Mouse (Mus musculus): ENCODE results near the gene Fam20a.
A peak's percentile ranks its signal among the peaks of the same experiment; 100 is the strongest.
"Not testable (repeated sequence)": the region's sequence is repeated elsewhere in the genome, so short reads cannot be mapped to it uniquely, and the experiment has no call there.

Fam20a gene

DNA sequence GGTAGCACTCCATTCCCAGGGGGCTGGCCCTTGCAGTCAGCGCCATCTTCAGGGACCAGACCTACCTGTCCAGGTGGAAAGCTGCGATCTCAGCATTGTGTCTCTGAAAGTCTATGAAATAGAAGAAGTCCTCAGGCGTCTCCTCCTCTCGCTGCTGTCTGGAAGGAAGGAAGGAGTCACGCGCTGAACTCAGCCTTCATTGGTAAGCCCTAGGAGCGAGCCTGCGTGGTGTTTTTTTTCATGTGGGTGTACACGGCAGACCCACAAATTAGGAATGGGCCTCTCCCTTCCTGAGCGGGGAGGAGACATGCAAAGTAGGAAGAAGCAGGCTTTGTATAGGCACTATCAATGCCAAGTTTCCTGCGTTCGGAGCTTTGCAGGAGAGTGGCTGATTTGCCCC is 43.8 kb downstream of the Fam20a start:
- no peak for DNase-seq (ENCODE audit: low spot score)

DNA sequence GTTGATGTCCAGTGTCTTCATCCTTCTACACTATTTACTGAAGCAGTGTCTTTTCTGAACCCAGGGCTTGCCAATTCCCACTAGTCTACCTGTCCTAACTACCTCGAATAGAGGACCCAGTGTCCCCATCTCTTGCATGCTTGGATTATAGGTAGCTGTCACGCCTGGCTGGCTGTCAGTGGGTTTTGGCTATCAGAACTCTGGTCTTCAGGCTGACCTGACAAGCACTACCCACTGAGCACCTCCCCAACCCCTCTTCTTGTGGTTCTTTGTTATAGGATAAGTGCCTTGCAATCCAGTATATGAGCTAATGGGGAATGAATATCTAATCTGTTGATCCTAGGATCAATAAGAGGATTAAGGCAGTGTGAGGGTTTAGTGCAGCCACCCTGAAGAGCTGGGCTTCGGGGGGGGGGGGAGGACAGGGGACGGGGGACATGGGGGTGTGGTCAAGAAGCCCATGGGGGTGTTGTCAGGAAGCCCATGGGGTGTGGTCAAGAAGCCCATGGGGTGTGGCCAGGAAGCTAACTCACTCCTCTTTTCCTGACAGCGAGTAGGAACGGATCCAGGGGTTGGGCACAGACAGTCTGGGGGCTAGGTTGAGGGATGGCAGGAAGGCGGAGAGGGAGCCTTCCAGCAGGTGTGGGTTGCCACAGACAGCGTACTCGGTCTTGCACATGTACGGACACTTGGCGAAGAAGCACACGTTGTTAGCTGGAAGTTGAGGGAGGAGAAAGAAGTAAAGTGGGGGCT is 45.3 kb downstream of the Fam20a start:
- no peak for DNase-seq (ENCODE audit: low spot score)

DNA sequence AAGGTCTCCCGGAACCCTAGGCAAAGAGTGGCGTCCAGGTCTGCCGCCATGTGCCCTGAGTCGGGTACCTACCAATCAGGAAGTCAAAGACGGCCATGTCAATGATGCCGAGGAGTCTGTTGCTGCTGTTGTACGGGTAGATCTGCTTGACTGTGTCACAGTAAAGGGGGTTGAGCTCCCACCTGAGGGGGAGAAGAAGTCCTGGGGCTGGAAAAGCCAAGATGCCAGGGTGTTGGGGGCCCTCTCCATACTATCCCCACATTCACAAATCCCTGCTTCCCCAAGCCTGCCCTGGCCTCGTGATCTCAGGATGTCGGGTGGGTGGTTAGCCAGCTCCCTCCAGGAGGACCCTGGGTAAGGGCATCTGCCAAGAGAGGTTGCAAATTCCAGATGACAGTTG is 46.3 kb downstream of the Fam20a start:
- no peak for DNase-seq (ENCODE audit: low spot score)

DNA sequence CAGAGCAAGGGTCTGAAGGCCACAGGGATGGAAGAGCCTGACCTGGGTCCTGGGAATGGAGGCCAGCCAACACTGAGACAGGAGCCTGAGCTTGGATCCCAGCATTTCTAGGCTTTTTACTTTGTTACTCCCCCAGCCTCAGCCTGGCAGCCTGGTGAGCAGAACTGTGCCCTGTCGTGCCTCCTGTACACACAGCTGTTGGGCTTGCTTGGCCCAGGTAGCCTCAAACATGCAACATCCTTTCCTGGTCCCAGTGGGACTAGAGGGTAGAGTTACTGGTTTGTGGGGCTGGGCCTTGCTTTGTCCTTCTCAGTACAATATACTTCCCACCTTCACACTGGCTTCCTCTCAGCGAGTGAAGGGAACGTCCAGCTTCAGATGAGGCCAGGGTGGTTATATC is 46.9 kb downstream of the Fam20a start:
- no peak for DNase-seq (ENCODE audit: low spot score)

DNA sequence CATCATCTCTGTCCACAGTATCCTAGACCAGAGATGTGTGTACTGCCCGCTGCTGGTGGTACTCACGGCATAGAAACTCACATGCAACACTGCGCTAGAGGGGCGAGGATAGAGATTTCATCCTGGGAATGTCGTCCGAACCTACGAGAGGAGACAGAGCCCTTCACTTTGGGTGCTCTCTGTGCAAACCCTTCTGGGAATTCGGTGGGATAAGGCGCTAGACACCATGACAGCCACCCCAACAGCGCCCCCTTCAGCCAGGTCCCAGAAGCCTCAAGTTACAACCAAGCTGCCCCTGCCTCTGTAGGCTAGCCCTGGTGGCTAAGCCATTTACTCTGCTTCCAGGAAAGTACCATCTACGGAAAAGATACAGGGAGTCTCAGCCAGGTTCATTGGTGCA is 47.5 kb downstream of the Fam20a start:
- no peak for DNase-seq (ENCODE audit: low spot score)

DNA sequence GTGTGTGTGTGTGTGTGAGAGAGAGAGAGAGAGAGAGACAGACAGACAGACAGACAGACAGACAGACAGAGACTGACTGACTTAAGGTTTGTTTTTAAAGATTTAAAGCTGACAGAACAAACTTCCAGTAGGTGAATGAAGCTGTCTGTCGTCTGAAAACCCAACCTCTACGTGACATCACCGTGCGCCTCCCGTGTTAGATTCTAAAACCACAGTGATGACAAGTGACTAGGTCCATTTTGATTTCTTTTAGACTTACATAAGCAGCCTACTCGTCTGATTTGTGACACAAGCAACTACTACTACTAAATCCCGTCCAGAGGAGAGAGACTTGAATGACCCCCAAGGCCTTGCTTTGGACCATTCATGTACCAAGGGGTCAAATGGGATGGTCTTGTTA is 48.3 kb downstream of the Fam20a start:
- no peak for DNase-seq (ENCODE audit: low spot score)

DNA sequence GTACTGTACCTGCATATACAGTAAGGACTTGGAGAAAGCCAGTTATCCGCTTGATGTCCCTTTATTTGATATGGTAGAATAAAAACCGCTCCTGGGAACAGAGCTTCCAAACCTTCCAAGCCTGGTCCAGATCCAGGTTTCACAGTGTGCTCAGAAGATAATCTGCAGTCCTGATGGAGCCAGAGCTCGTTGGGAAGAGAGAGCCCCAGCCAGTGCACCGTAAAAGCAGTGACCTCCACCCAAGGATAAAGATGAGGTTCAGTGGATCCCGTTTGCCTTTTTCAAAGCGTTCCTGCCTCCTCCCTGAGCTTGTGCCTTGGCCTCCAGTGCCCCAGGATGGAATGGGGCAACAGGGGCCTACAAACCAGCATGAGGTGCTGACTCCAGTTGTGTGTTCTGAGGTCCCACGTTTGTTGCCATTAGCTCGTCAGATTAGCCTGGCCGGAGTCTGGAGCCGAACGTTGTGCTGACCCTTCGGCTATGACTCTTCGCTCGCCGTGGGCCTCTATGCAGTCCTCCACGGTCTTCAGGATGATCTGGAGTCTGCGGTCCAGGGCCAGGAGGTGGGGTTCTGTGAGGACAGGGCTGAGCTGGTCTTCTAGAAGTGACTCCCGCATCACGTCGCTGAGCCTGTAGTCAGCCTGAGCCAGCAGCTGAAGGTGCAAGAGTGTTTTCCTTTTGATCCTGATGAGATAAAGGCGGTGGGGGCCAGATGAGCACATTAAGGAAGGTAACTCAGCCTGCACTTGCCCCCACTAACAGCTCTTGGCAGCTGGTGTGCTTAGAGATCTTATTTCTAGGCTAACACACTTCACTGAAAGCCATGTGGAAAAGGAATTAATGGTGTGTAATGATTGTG is 49.0 kb downstream of the Fam20a start:
- peak; percentile 50 for DNase-seq (ENCODE audit: low spot score)

DNA sequence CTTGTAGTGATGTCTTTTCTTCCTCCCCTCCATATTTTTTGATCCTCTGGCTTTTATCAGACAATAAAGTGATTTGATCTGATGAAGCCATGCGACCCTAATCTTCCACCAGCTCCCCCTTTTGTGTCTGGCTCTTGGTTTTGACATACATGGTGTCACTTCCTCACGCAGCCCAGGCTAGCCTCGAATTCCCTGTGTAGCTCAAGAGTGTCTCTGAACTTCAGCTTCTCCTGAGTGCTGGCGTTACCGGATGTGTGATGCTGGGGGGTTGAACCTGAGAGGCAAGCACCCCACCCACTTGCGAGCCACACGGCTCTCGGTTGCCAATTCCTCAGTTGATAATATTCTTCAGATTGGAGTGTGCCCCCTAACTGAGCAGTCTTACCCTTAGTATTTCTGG is 49.7 kb downstream of the Fam20a start:
- no peak for DNase-seq (ENCODE audit: low spot score)

DNA sequence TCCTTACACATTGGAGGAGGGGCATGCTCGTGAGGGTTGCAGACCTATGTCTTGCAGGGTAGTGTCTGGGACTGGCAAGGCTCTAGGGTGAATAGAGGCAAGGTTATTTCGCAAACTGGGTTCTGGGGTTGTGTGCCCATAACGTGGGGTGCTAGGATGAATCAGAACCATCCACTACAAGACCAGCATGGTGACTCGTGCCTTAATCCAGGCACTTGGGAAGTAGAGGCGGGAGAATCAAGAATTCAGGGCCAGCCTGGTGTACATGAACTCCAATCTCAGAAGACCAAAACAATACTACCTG is 50.1 kb downstream of the Fam20a start:
- no peak for DNase-seq (ENCODE audit: low spot score)

DNA sequence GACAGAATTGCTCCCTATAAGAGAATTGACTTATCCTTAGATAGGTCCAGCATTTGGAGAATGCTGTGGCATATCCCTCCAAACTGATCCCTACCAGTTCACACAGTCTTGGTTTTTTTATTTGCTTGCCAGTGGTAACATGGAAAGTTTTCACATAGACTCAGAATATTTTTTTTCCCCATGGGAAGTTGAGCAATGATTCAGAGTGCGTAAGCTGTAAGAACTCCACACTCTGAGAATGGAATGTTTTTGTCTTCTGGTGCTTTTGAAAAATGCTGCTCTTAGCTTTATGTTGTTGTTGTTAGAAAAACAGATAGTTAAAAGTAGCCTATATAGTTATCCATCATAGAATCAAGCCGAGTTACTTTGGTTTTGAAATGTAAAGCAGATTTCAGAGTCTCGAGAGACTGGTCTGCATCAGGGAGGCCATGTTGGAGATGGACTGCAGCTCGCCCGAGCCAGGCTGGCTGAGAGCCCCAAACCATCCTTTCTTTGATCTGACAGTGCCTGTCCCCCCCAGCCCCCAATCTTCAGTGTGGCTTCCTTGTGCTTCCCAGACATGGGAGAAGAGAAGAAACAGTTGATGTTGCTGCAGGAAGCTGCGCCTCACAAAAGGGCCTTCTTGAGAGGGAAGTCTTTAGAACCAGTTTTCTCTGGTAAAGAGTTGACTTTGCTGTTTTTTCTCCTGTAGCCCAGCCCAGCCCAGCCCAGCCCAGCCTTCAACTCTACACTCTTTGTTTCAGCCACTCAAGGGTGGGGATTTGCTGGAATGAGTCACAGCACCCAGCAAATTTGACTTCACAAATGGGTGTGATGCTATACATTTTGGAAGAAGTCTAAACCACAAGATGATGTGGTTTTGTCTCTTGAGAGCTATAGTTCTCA is 50.7 kb downstream of the Fam20a start:
- no peak for DNase-seq (ENCODE audit: low spot score)

DNA sequence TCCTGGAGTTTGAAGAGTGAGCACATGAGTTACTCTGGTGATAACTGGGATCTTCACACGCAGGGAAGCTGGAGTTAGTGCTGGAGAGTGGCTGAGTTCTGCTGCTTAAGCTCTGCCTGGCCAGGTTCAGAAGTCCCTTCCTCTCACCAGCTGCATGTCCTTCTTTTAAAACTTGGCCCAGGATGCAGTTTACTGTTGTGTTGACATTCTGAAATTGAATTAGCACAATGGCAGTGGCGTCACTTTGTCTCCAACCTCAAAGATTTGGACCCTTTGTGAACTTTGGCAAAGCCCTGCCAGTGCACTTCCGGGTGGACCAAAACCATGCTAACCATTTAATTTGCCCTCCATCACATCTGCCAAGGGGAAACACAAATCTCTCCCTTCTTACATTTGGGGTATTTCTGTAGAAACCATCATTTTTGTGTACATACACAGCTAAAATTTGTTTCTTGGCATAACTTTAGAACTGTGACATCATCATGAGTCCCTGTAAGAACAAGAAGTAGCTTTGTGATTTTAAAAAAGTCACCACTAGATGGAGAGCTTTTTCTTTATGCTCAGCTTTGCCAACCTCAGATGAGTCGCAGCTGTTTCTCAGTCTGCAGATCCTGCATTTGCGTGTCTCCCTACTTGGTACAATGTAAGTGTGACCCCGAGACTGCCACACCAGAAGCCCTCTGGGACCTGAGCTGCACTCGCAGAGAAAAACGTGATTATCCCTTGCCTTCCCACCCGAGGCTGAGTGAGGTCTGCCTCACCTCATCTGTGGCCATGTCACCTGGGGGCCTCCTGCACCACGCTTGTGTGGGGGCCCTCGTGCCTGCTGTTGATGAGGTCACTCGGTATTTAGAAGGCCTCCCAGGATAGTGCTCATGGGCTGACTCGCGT is 51.8 kb downstream of the Fam20a start:
- peak; percentile 25 for DNase-seq (ENCODE audit: low spot score)

DNA sequence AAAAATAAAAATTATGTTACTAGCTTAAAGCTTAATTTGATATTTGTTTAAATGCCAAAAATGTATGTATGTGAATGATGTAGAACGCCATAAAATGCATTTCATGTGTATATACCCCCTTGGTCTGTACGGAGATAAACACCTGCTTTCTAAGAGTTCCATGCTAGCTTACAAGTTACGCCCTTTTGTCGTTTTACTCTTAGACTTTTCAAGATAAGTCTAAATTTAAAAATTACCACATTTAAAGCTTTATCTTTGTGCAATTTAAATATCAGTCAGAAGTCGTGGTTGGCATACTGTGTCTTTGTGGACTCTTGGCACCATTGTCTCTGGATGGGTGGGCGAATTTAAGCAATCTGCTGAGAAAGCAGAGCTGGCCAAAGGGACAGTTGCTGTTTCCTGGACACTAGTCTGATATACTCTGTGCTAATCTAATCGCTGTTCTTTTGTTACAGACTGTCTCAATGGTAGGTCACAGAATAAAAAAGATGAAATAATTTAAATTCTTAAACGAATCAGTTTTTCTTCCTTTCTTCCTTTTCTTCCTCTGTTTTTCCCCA is 52.9 kb downstream of the Fam20a start:
- no peak for DNase-seq (ENCODE audit: low spot score)

DNA sequence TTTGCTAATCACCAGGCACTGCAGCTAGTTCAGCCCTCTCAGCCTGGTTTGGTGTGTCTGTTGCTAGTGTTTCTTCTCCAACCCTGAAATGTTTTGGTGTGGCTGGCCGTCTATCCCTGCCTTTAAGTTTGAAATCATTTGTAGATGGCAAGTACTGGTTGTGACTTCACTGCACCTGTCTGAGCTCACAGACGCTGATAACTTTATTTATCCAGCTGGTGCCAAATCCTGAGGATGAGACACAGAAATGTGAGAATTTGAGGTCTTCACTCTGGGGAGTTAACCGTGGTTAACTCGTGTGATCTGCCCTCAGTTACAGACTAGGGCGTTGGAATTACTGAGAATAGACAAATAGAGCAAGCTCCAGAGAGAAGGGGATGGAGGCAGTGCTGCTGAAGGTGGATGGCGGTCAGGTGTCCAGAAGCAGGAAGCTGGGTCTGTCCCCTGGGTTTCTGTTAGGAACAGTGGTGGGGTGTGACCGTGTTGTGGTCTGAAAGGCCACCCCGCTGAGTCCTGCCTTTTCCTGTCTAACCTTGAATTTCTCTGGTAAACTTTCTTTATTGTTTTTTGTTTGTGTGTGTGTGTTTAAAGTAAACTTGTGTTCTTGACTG is 53.9 kb downstream of the Fam20a start:
- DNase-seq (ENCODE audit: low spot score), result no peak

DNA sequence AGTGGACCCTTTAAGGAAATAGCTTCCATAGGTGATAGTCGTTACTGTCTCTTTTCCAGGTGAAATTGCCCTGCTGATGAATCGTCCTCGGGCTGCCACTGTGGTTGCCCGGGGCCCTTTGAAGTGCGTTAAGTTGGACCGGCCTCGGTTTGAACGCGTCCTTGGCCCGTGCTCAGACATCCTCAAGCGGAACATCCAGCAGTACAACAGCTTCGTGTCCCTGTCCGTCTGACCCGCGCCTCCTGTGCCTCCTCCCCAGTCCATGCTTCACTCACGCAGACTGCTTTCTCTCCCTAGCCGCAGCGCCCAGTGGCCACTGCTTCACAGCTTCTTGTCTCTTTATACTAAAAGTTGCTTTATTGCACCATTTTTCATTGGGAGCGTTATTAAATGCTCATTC is 54.7 kb downstream of the Fam20a start:
- DNase-seq (ENCODE audit: low spot score), result no peak

DNA sequence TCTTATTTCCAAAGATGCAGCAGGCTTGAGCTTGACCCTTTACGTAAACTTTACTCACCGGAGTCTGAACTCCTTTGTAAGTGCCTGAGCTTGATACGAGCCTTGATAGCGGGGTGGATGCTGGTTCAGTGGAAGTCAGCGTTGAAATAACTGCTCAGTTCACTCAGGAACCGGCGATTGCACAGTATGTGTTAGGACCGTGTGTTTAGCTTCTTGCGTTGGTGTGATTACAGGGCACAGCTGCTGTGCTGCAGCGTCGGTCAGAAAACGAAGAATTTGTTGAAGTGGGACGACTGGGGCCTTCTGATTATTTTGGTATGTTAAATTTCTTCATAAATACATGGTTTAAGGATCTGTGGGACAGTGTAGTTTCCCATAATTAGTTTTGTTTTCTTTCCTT is 55.7 kb downstream of the Fam20a start:
- DNase-seq (ENCODE audit: low spot score), result no peak

DNA sequence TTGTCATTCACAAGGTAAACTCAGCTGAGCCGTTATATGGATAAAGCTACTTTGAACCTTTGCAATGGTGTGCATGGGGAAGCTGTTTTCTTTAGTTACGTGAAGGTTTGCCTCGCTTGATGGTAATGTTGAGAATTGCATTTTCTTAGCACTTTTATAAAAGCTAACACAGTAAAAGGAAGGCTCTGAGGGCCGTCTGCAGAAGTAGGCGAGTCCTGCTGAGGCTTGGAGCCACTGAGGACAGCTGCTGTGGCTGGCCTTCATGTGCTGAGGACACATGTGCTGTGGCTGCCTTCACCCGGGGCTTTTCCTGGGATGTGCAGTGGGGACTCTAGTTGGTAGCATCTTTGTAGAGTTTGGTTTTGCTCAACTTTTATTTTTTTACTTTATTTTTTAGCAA is 56.7 kb downstream of the Fam20a start:
- DNase-seq (ENCODE audit: low spot score), result no peak

DNA sequence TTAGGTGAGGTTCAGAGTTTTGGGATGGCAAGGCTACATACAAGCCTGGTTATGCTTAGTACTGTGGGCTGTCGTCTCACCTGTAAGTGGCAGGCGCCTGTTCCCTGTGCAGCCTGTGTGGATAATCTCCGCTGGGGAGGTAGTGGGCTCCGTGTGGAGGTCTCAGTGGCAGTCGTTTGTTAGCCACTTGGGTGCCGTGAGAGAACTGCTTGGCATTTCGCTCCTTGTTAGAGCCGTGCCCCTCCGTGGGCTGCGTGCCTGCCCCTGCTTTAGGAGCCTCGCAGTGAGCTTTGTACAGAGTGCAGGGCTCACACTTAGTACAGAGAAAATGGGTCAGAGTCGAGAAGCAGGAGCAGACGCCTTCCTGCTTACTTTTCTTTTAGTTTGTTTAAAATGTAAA is 57.8 kb downstream of the Fam20a start:
- DNase-seq (ENCODE audit: low spot score), result no peak

DNA sequence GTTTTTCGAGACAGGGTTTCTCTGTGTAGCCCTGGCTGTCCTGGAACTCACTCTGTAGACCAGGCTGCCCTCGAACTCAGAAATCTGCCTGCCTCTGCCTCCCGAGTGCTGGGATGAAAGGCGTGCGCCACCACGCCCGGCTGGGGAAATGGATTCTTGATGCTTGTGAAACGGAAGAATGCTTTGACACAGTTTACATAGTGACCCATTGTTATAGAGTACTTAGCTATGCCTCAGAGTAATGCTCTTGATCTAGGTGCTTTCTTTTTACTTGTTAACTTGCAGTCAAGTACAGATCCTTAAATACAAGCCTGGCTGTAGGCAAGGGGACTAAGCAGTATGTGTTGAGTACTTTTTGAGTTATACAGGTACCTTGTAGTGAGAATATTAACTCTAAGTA is 61.6 kb downstream of the Fam20a start:
- DNase-seq (ENCODE audit: low spot score), result not testable (repeated sequence)

DNA sequence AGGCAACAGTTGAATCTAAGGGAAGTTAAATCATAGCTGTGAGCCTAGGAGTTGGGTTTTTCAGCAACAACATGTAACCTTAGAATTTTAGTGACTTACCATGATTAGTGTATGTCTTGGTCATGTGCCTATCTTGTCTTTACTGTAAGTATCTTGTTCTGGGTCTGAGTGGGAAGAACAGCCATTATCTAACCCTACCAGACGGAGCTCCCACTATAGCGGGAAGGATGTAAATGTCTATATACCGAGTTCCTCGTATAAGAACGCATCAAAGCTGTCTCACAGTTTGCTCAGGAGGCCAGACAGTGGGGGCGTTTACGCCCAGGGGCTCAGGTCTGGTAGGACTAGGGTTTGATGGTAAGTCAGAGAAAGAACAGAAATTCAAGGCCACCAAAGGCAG is 65.8 kb downstream of the Fam20a start:
- DNase-seq (ENCODE audit: low spot score), result no peak

DNA sequence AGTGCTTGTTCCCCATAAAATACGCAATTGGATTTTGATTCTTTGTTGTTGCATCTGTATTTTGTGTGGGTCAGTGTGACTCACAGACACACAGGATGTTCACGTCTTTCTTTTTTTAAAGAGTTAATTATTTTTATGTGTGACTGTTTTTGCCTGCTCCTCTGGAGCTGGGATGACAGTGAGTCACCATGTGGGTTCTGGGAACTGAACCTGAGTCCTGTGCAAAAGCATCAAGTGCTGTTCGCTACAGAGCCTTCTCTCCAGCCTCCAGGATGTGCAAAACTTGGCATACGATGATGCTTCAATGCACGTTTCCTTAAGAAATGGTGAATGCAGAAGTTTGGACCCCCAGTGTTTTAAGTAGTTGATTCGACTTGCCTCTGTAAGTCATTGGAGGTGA is 67.5 kb downstream of the Fam20a start:
- no peak for DNase-seq (ENCODE audit: low spot score)

DNA sequence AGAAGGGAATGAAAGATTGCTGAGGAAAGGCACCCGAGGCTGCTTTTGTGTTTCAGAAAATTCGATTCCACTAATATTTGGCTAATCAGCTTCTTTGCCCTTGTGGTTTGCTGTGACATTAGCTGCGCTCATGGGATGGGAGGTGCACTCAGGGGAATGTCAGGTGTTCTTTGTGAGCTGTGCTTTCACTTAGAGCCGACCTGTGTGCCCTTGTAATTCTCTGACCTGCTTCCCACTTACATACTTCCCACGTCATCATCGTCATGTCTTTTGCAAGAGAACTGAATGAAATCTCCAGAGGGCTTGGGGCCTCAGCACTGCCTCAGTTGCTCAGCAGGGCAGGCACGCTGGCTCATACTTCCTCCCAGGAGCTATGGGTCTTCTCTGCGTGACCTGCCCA is 68.9 kb downstream of the Fam20a start:
- no peak for DNase-seq (ENCODE audit: low spot score)
